Mouse (Mus musculus) left cerebral cortex, postnatal 25 days (tissue): ENCODE measurements around the gene Bcl6b. TPM values are rescaled to one million over a fixed set of nuclear protein-coding genes. Genes with fewer than 3 reads are reported as not detected.

Experiments
- DNase-seq, 2 experiments: peaks; one replicate each; pipeline ENCODE4 v3.0.0; 2022; ENCODE audit warnings: low spot score in 2 of 2, mixed read lengths in 1 of 2
- intact Hi-C: fragments of 180-260 bp; cut with DNase I; formaldehyde crosslinking; loops from one replicate; pipeline ENCODE4 v1.15.1; 2025
- microRNA-seq, 2 experiments: library from miRNA; unstranded; fragments of <30 nt; microRNA quantifications; one replicate each; pipeline ENCODE4 v1.2.0; 2022
- total RNA-seq, 2 experiments: library from RNA; stranded (reverse); gene quantifications; 2 replicates each; pipeline ENCODE4 v1.2.3; 2021

Bcl6b gene
- total RNA-seq, 2 experiments from 2014 or later, result 1.7 to 2.2 TPM

- intact Hi-C loops, result no loop called here
- DNase-seq, result no peak
These were observed 38.4 kb downstream of the Bcl6b start for GRCm38 (mm10) chr11:70191188-70191587.

GRCm38 (mm10) chr11:70189319-70190134, 40.1 kb downstream of the Bcl6b start:
- intact Hi-C loops, result no loop called here
- peak in 1 of 2 experiments; percentile 8 for DNase-seq

DNA sequence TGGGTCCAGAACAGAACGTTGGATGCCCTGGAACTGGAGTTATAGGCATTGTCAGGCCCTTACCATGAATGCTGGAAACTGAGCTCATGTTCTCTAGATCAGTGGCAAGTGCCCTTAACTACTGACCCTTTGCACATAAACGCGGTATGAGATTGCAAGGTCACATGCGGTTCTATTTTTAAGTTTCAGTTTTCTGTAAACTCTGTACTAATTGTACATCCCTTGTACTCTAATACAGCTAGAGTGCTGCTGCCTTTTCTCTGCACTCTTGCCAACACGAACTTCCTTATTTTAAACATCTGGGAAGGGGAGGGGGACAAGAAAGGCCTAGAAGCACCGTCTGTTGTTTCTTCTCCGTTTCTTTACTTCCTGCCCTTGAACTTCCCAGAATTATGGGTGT, 44.5 kb downstream of the Bcl6b start:
- no peak for DNase-seq
- intact Hi-C loops, result no loop called here

- intact Hi-C loops, result no loop called here
- no peak for DNase-seq
These were observed 49.1 kb downstream of the Bcl6b start for GRCm38 (mm10) chr11:70180496-70180895.

DNA sequence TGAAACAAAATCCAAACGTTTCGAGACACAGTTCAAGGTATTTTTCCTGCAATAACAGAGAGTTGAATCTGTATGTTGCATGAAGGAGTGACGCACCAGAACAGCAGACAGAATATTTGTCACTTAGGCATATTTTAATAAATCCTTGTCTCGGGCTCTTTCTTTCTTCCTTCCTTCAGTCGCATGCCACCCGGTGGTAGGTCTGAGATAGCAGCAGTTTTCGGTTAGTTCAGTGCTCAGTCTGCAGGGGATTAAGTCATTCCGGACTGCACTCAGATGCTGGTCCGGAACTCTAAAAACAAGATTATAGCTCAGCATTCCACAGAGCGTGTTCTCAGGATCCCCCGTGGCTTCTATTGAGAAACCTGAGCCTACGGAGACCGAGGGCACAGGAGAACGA, 50.2 kb downstream of the Bcl6b start:
- intact Hi-C loops, result loop anchor here (2.0 kb wide), 1 partner anchor 105 kb away; no protein-coding TSS in a partner anchor
- DNase-seq, result peak in 1 of 2 experiments; percentile 17

DNA sequence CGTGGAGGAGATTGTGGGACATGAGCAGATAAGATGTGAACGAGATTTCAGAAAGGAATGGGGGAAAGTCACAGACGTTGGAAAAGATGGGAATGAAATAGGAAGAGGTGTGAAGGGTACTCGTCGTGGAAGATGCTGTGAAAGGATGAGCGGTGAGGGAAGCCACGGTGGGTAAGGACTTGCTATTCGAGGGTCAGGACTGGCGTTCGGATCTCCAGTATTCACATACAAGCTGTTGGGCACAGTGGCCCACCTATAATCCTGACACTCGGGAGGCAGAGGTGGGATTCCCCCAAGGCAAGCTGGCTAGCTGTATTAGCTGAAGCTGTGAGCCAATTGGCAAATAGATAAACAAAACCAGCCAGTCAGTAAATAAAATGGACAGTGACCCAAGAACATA, 50.8 kb downstream of the Bcl6b start:
- intact Hi-C loops, result loop anchor here (2.0 kb wide), 1 partner anchor 104 kb away; no protein-coding TSS in a partner anchor
- DNase-seq, result no peak

DNA sequence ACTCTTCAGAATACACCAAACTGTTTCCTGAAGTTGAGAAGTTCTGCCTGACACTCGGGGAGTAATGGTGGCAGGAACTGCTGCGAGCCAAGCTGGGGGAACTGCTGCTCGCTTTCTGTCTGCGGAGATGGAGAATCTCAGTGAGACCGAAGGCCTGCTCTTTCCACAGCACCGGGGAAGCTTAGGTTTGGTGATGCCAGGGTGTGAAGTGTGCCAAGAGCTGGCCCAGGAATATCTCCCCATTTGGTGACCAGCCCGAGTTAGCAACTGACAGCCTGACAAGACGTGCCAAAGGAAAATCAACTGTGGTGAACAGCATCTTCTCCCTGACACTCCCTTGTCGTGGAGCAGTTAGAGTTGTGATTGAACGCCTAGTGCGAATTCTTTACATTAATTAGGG, 51.3 kb downstream of the Bcl6b start:
- DNase-seq, result no peak
- intact Hi-C loops, result loop anchor here (2.0 kb wide), 1 partner anchor 104 kb away; no protein-coding TSS in a partner anchor

DNA sequence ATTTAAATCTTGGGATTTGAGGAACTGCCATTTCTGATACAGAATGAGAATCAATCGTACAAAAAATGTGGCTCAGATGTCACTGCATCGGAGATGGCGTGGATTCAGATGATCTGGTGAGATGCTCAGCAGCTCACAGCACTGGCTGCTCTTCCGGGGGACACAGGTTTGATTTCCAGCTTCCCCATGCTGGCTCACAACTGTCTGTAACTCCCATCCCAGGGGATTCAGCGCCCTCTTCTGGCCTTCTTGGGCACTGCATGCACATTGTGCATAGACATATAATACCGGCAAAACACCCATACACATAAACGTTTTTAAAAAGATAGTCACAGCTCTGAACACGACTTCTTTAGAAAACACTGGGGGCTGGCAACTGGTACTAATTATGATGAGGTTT, 52.0 kb downstream of the Bcl6b start:
- intact Hi-C loops, result loop anchor here (2.0 kb wide), 1 partner anchor 103 kb away; no protein-coding TSS in a partner anchor
- DNase-seq, result no peak

DNA sequence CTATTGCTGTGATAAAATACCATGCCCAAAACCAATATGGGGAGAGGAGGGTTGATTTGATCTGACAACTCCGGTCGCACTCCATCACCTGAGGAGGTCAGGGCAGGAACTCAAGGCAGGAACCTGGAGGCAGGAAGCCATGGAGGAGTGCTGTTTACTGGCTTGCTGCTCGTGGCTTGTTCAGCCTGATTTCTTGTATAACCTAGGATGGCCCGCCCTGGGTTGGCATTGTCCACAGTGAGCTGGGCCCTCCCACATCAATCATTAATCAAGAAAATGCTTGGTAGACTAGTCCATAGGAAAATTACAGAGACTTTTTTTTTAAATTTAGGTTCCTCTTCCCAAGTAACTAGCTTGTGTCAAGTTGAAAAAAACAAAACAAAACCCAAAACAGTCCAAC, 55.1 kb downstream of the Bcl6b start:
- DNase-seq, result no peak
- intact Hi-C loops, result no loop called here

Small RNA genes within 50 kb of the gene (microRNA-seq; reads per million reads assigned to microRNA genes)
- 723 to 6,074 reads per million in 2 experiments for gene Mir195a
- 0 reads per million in 2 experiments for gene Mir497
- 0 reads per million in 2 experiments for gene Mir497b

Other genes starting within 250 kb of the Bcl6b start
- 100 to 1,000 TPM; 117 to 129 TPM for gene Ctdnep1, start 248.6 kb downstream of the Bcl6b start, total RNA-seq
- 100 to 1,000 TPM; 106 to 109 TPM for gene Elp5, start 247.3 kb downstream of the Bcl6b start, total RNA-seq
- gene Gabarap, start 238.7 kb downstream of the Bcl6b start, total RNA-seq, result 100 to 1,000 TPM; 217 to 218 TPM
- 10 to 100 TPM; 44.6 to 47.5 TPM for gene Phf23, start 234.0 kb downstream of the Bcl6b start, total RNA-seq
- 10 to 100 TPM; 26.1 to 32.2 TPM for gene Dvl2, start 229.2 kb downstream of the Bcl6b start, total RNA-seq
- 10 to 100 TPM; 57.4 to 59.3 TPM for gene Acadvl, start 214.4 kb downstream of the Bcl6b start, total RNA-seq
- 100 to 1,000 TPM; 931 to 954 TPM for gene Dlg4, start 212.9 kb downstream of the Bcl6b start, total RNA-seq
- gene Asgr1, start 175.7 kb downstream of the Bcl6b start, total RNA-seq, result 1 to 10 TPM; 1.7 to 3.1 TPM
- gene Asgr2, start 137.2 kb downstream of the Bcl6b start, total RNA-seq, result not detected
- gene Mgl2, start 99.5 kb downstream of the Bcl6b start, total RNA-seq, result under 1 TPM; 0.44 to 0.50 TPM
- gene Clec10a, start 73.6 kb downstream of the Bcl6b start, total RNA-seq, result 1 to 10 TPM; 2.3 to 2.4 TPM
- 10 to 100 TPM; 23.9 to 27.1 TPM for gene Slc16a11, start 17.0 kb downstream of the Bcl6b start, total RNA-seq
- gene Slc16a13, start 8.7 kb downstream of the Bcl6b start, total RNA-seq, result 1 to 10 TPM; 7.0 to 8.3 TPM
- 10 to 100 TPM; 45.9 to 47.1 TPM for gene 0610010K14Rik, start 8.1 kb upstream of the Bcl6b start, total RNA-seq
- 1 to 10 TPM; 5.2 to 6.0 TPM for gene Gm21988, start 10.0 kb upstream of the Bcl6b start, total RNA-seq
- 100 to 1,000 TPM; 261 to 273 TPM for gene Rnasek, start 10.0 kb upstream of the Bcl6b start, total RNA-seq
- gene Alox12, start 25.6 kb upstream of the Bcl6b start, total RNA-seq, result under 1 TPM in 1 of 2 experiments, not detected in 1; 0.23 TPM
- under 1 TPM; 0.34 to 0.60 TPM for gene Alox12e, start 92.8 kb upstream of the Bcl6b start, total RNA-seq
- not detected for gene Alox15, start 122.2 kb upstream of the Bcl6b start, total RNA-seq
- 10 to 100 TPM; 34.9 to 42.0 TPM for gene Pelp1, start 180.2 kb upstream of the Bcl6b start, total RNA-seq
- gene Arrb2, start 202.8 kb upstream of the Bcl6b start, total RNA-seq, result 10 to 100 TPM; 64.6 to 66.7 TPM
- gene Med11, start 222.1 kb upstream of the Bcl6b start, total RNA-seq, result 10 to 100 TPM; 12.9 to 15.7 TPM
- under 1 TPM; 0.41 to 0.94 TPM for gene Zmynd15, start 229.6 kb upstream of the Bcl6b start, total RNA-seq
- 1 to 10 TPM in 1 of 2 experiments, under 1 TPM in 1; 0.94 to 1.2 TPM for gene Cxcl16, start 230.2 kb upstream of the Bcl6b start, total RNA-seq